Mouse (Mus musculus) liver, embryonic 15.5 days (tissue): ENCODE results near the gene Ctcf. TPM values are rescaled to one million over a fixed set of nuclear protein-coding genes. Genes with fewer than 3 reads are reported as not detected.

Experiments used
- ATAC-seq: fragments of 200-750 bp; cut with Nextera tagmentation; 2 replicates; pipeline ENCODE4 v1.8.0; 2017; ENCODE audit warnings: moderate number of reproducible peaks, mild to moderate bottlenecking, moderate library complexity; ENCODE audit not compliant: insufficient read depth
- H3K27ac ChIP-seq: fragments of 300-500 bp; sonication (generic); replicated peaks from 2 replicates; pipeline ENCODE4 v1.5.1; 2015; ENCODE audit warnings: mild to moderate bottlenecking, inconsistent platforms
- H3K27me3 ChIP-seq: fragments of 300-500 bp; sonication (generic); 2 replicates; pipeline ENCODE4 v1.6.1; 2015; ENCODE audit warnings: mild to moderate bottlenecking, inconsistent platforms
- H3K36me3 ChIP-seq: fragments of 300-500 bp; sonication (generic); replicated peaks from 2 replicates; pipeline ENCODE4 v1.6.1; 2015; ENCODE audit warnings: moderate library complexity, mild to moderate bottlenecking, inconsistent platforms
- H3K4me1 ChIP-seq: fragments of 300-500 bp; sonication (generic); replicated peaks from 2 replicates; pipeline ENCODE4 v1.6.1; 2015; ENCODE audit warnings: inconsistent platforms
- H3K4me2 ChIP-seq: fragments of 300-500 bp; sonication (generic); 2 replicates; pipeline ENCODE4 v1.6.1; 2015; ENCODE audit warnings: moderate library complexity, mild to moderate bottlenecking, inconsistent platforms
- H3K4me3 ChIP-seq: fragments of 300-500 bp; sonication (generic); replicated peaks from 2 replicates; pipeline ENCODE4 v1.5.1; 2015; ENCODE audit warnings: mild to moderate bottlenecking, inconsistent platforms
- H3K9ac ChIP-seq: fragments of 300-500 bp; sonication (generic); 2 replicates; pipeline ENCODE4 v1.6.1; 2015; ENCODE audit warnings: moderate library complexity, mild to moderate bottlenecking, inconsistent platforms
- H3K9me3 ChIP-seq: fragments of 300-500 bp; sonication (generic); replicated peaks from 2 replicates; pipeline ENCODE4 v1.6.1; 2016; ENCODE audit warnings: inconsistent platforms
- WGBS: fragments of 180-500 bp; shearing (Covaris S2); methylation state at CpG from one replicate; pipeline ENCODE4 v1.1.7; 2015; ENCODE audit warnings: mixed read lengths; ENCODE audit not compliant: insufficient replicate concordance; 5-methylcytosine and 5-hydroxymethylcytosine counted together
- polyA plus RNA-seq: library from polyadenylated mRNA; unstranded; fragments of >200 nt; fragmentation: Nextera tagmentation; extraction: Ambion mirVana; gene quantifications from 2 replicates; pipeline ENCODE4 v1.2.1, GENCODE M21; 2015

The Ctcf gene
- polyA plus RNA-seq, 1 experiment from 2014 or later, result 62.0 TPM

DNA sequence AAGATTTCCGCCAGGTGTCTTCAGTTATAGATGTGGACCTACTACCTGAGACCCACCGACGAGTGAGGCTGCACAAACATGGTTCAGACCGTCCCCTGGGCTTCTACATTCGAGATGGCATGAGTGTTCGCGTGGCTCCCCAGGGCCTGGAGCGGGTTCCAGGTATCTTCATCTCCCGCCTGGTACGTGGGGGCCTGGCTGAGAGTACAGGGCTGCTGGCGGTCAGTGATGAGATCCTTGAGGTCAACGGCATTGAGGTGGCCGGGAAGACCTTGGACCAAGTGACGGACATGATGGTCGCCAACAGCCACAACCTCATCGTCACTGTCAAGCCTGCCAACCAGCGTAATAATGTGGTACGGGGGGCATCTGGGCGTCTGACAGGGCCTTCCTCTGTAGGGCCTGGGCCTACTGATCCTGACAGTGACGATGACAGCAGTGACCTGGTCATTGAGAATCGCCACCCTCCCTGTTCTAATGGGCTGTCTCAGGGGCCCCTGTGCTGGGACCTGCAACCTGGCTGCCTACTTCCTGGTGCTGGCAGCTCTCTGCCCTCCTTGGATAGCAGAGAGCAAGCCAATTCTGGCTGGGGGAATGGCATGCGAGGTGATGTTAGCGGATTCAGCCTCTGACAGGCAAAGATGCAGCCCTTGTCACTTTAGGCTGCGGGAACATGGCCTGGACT, 66.5 kb downstream of the Ctcf start:
- ATAC-seq, result no peak
- 80% methylated on average over 24 of the region's 24 CpGs for WGBS
- Histone ChIP-seq H3K4me3 (no peak overlapping the region), H3K9me3 (no peaks in the 10 kb centered on the region), H3K4me1 (peaks cover 45% of the 10 kb centered on the region), H3K9ac (no peak overlapping the region), H3K4me2 (no peak overlapping the region), H3K27me3 (no peaks in the 10 kb centered on the region), H3K36me3 (peaks cover 25% of the 10 kb centered on the region), H3K27ac (no peak overlapping the region)

DNA sequence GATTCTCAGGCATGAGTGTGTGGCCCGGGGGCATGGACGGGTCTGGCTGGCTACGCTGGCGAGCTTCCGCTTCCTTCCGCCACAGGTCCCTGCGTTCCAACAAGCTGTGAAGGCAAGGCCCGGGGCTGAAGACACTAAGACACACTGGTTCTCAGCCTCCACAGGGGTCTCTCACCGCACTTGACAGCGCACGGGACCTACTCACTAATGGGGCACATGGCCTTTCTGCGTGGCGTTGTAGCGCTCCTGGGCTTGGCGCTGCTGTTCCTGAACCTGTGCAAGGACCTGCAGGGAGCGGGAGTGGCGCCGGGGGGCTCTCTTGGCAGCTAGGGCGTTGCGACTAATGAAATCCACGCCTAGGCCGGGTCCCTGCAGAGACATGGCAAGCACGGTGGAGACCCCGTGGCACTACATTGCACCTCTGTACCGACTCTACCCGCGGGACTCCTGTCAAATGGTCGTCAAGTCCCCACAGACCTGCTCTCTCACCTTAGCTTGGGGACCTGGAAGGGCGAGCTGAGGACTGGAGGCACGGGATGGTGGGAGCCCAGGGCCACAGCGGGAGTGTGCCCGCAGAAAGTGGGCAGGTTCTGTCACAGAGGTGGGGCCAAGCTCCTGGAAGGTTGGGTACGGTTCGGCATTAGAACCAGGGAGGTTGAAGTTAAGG, 67.9 kb downstream of the Ctcf start:
- peaks cover 49% of the 10 kb centered on the region for H3K4me1 ChIP-seq
- H3K27me3 ChIP-seq, result no peaks in the 10 kb centered on the region
- WGBS, result 89% methylated on average over 34 of the region's 34 CpGs
- H3K4me2 ChIP-seq, result no peak overlapping the region
- no peaks in the 10 kb centered on the region for H3K9me3 ChIP-seq
- ATAC-seq, result no peak
- no peak overlapping the region for H3K9ac ChIP-seq
- H3K4me3 ChIP-seq, result no peak overlapping the region
- H3K27ac ChIP-seq, result no peak overlapping the region
- 0 out of 2 replicates have a peak, but pooled peaks cover 16% of the 10 kb centered on the region for H3K36me3 ChIP-seq

DNA sequence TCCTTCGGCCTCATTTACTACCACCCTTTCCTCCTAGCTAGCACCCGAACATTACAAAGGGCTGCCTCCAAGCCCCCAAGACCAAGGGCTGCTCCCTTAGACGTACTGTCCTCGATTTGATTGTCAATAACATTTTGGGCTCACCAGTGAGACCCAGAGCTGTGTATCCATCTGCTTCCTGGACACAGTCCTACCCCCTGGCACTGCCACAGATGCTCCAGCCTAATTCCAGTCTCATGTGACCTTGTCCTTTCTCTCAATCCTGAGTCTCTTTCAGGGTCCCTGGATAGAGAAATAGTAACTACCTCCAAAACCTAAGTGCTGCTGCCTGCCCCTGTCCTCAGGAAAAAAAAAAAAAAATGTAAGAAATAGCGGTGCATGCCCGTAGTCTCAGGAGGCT, 68.6 kb downstream of the Ctcf start:
- 76% methylated on average over 6 of the region's 6 CpGs for WGBS
- Histone ChIP-seq H3K4me3 (no peak overlapping the region), H3K4me2 (no peak overlapping the region), H3K9ac (no peak overlapping the region), H3K27me3 (no peaks in the 10 kb centered on the region), H3K4me1 (peaks cover 43% of the 10 kb centered on the region), H3K27ac (no peak overlapping the region), H3K9me3 (no peaks in the 10 kb centered on the region), H3K36me3 (0 out of 2 replicates have a peak, but pooled peaks cover 16% of the 10 kb centered on the region)
- ATAC-seq, result no peak

DNA sequence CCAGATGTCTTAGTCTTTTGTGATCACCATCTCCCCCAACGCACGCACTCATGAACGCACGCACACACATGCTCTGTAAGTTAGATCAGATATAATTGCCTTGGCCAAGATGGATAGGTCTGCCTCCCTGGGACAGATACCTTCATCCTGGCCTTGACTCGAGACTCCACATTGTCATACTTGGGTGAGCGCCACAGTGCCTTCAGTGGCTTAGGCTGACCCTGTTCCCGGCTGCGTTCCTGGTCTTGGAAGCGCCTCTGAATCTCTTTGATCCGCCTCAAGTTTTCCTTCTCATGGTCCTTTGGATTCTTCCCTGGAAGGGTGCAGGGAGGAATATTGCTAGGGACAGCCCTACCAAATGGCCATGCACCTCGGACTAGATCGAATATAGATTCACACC, 70.1 kb downstream of the Ctcf start:
- peak overlapping the region; percentile 97; the same call in 1 of the 2 replicates for H3K4me2 ChIP-seq
- H3K27me3 ChIP-seq, result no peaks in the 10 kb centered on the region
- no peaks in the 10 kb centered on the region for H3K9me3 ChIP-seq
- no peak overlapping the region for H3K4me3 ChIP-seq
- 71% methylated on average over 12 of the region's 12 CpGs for whole genome bisulfite sequencing
- 0 out of 2 replicates have a peak, but pooled peaks cover 16% of the 10 kb centered on the region for H3K36me3 ChIP-seq
- ATAC-seq, result no peak
- no peak overlapping the region for H3K9ac ChIP-seq
- peaks cover 36% of the 10 kb centered on the region for H3K4me1 ChIP-seq
- H3K27ac ChIP-seq, result no peak overlapping the region

DNA sequence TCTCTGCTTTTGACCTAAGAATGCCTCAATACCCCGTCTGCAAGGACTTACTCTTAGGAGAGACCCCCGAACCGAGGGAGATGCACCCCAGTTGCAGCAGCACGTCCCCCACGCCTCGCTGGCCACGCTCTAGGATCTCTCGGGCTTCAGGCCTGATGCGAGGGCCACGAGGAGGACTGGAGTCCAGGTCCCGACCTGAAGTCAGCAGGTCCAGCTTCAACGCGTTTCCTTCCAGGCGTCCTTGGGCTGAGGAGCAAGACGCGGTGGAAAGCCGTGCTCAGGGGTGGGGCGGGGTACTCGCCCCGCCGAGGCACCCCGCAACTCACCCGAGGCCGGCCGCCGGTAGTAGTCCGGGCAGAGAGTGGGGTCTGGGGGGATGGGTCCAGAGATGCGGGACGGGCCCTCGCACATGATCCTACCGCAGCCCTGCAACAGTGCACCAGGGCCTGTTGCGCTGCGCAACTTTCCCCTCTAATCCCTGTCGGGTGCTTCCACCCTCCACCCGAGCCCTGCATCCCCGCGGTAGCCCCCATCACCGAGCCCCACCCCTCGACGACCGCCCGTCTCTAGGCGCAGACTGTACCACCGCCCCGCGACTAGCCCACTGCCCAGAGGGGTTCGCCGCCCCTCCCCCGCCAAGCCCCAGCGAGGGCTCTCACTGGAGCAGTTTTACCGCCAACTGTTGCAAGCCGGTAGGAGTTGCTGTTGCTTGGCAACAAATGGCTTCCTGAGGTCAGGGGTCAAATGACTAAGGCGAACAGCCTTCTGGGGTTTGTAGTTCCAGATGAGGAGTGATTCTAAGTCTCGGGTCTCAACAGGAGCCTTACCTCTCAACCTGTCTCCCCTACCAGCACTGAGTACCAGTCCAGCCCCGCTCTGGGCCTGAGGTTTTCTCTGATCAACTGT, 71.4 kb downstream of the Ctcf start, which contains the start of the genes 4933405L10Rik and Enkd1:
Gene 4933405L10Rik, plus strand, starts transcription at position 158 of the 906 bp plus-strand sequence.
Gene Enkd1, minus strand, starts transcription at position 713 of the 906 bp plus-strand sequence.
- 0 out of 2 replicates have a peak, but pooled peaks cover 15% of the 10 kb centered on the region for H3K36me3 ChIP-seq
- H3K9me3 ChIP-seq, result no peaks in the 10 kb centered on the region
- peak within 1 kb of the TSS; percentile 62 for H3K9ac ChIP-seq
- H3K4me1 ChIP-seq, result peaks cover 24% of the 10 kb centered on the region
- WGBS, result 1% methylated on average over 55 of the region's 55 CpGs
- ATAC-seq, result peak; percentile 68
- H3K4me2 ChIP-seq, result peak within 1 kb of the TSS; percentile 97
- H3K4me3 ChIP-seq, result peak within 1 kb of the TSS; percentile 76
- no peak within 1 kb of the TSS; the same call in 1 of the 2 replicates for H3K27ac ChIP-seq
- no peaks in the 10 kb centered on the region for H3K27me3 ChIP-seq

DNA sequence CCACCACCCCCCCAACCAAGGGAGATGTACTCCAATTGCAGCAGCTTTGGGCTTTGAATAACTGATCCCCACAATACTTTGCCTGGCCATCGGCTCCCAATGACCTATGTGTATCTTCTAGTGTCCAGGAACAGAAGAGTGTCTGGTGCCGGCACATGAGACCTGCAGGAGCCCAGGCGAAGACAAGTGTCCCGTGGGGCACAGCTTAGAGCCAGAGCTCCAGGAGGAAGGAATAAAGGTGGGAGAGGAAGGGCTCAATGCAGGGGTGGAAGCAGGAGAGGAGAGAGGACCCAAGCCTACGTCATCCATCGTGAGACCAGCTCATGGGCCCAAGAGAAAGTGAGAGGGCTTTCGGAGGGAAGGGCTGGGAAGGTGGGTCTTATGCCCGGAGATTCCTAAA, 72.3 kb downstream of the Ctcf start:
- H3K27me3 ChIP-seq, result no peaks in the 10 kb centered on the region
- 86% methylated on average over 8 of the region's 8 CpGs for WGBS
- no peak for ATAC-seq

DNA sequence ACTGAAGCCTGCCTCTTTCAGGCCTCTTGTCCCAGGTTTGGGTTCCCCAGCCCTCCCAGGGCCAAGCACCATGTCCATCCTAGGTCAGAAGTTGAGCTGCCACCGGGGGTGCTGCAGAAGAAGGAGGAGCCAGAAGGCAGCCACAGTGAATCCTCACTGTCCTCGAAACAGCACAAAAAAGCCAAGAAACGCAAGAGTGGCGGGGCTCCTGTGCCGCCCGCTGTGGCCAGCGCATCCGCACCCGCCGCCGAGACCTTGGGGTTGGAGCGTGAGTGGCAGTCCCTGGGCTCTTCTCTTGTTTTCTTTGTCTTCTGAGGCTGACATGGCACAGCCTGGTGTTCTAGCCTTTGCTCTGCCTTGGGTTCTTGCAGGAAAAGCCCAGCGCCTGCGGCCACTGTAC, 72.9 kb downstream of the Ctcf start:
- Histone ChIP-seq H3K4me2 (no peak overlapping the region), H3K36me3 (0 out of 2 replicates have a peak, but pooled peaks cover 3% of the 10 kb centered on the region), H3K27me3 (no peaks in the 10 kb centered on the region), H3K9ac (no peak overlapping the region), H3K9me3 (no peaks in the 10 kb centered on the region), H3K4me1 (peaks cover 24% of the 10 kb centered on the region), H3K4me3 (no peak overlapping the region), H3K27ac (no peak overlapping the region)
- 75% methylated on average over 14 of the region's 14 CpGs for WGBS
- ATAC-seq, result no peak

More for the DNA sequence above, 72.3 kb downstream of the Ctcf start:
- no peaks in the 10 kb centered on the region for H3K9me3 ChIP-seq
- H3K4me2 ChIP-seq, result no peak overlapping the region
- no peak overlapping the region for H3K27ac ChIP-seq
- H3K9ac ChIP-seq, result no peak overlapping the region
- peaks cover 24% of the 10 kb centered on the region for H3K4me1 ChIP-seq
- 0 out of 2 replicates have a peak, but pooled peaks cover 9% of the 10 kb centered on the region for H3K36me3 ChIP-seq
- H3K4me3 ChIP-seq, result no peak overlapping the region

DNA sequence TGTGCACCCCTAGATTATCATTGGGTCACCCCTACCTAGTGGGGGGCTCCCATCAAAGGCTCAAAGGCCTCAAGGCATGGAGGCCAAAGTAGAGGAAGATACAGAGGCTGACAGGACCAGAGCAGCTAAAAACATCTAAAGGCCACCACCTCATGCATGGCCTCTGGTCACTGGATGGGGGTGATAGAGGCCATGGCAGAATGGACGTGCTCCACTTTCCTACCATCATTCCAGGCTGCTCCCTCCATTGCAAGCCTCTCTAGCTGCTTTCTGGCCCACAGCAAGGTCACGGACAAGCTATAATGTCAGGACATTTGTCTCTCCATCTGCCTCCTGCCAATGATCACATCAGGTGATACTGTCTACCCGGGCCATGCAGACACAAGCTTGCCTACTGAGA, 75.9 kb downstream of the Ctcf start:
- no peak overlapping the region for H3K4me2 ChIP-seq
- no peak overlapping the region for H3K27ac ChIP-seq
- H3K4me3 ChIP-seq, result no peak overlapping the region
- no peaks in the 10 kb centered on the region for H3K27me3 ChIP-seq
- WGBS, result 61% methylated on average over 3 of the region's 3 CpGs
- no peak for ATAC-seq
- no peaks in the 10 kb centered on the region for H3K9me3 ChIP-seq
- H3K4me1 ChIP-seq, result peaks cover 18% of the 10 kb centered on the region
- no peaks in the 10 kb centered on the region for H3K36me3 ChIP-seq
- H3K9ac ChIP-seq, result no peak overlapping the region

DNA sequence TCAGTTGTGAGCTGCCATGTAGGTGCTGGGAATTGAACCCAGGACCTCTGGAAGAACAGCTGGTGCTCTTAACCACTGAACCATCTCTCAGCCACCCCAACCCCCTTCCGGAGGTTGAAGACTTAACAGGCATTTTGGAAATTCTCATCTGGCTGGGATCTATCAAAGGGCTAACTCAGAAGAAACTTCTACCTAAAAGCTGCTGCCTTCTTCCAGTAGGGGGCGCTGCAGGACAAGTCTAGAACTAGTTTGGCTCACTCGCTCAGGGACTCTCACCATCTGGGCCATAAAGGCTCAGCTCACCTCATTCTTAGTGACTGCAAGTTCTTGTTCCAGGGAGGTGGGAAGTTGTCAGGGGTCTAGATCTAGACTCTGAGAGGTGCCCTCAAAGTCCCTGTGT, 77.8 kb downstream of the Ctcf start:
- no peak for ATAC-seq
- Histone ChIP-seq H3K36me3 (no peaks in the 10 kb centered on the region), H3K9ac (no peak overlapping the region), H3K27me3 (no peaks in the 10 kb centered on the region), H3K4me3 (no peak overlapping the region), H3K9me3 (no peaks in the 10 kb centered on the region), H3K4me1 (peaks cover 8% of the 10 kb centered on the region; the same call in 1 of the 2 replicates), H3K27ac (no peak overlapping the region), H3K4me2 (no peak overlapping the region)
- WGBS, result under 1% methylated on average over 3 of the region's 3 CpGs

DNA sequence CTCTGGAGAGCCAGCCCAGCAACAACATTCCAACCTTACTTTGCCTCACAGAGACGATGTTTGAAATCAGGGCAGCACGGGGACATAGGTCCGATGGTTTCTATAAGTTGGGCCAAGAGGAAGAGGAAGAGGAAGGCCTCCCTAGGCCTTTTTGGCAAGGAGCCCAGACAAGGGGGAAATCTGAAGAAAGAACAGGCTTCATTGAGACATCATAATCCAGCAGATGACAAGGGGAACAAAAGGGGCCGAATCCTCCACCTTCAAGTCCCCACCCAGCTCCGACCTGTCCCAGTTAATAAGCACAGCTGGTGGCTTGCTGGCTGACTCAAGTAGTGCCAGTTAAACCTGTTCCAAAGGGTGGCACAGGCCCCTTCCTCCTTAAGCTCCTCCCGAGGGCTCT, 78.7 kb downstream of the Ctcf start:
- no peaks in the 10 kb centered on the region for H3K9me3 ChIP-seq
- H3K9ac ChIP-seq, result no peak overlapping the region
- no peak for ATAC-seq
- no peak overlapping the region for H3K4me3 ChIP-seq
- peaks cover 8% of the 10 kb centered on the region; the same call in 1 of the 2 replicates for H3K4me1 ChIP-seq
- H3K27ac ChIP-seq, result no peak overlapping the region
- no peaks in the 10 kb centered on the region for H3K36me3 ChIP-seq
- WGBS, result 56% methylated on average over 6 of the region's 6 CpGs
- no peaks in the 10 kb centered on the region for H3K27me3 ChIP-seq
- H3K4me2 ChIP-seq, result no peak overlapping the region
